Mouse (Mus musculus) fat pad, adult 2 months (tissue): ENCODE results near the gene Slc4a3.
A peak's percentile ranks its signal among the peaks of the same experiment; 100 is the strongest.

Experiments used
- DNase-seq: peaks from one replicate; pipeline ENCODE4 v3.0.0-alpha.2; 2011; ENCODE audit warnings: low read depth, low spot score; ENCODE audit errors: extremely low read depth

The Slc4a3 gene

GRCm38 (mm10) chr1:75521321-75522031 is 24.6 kb upstream of the Slc4a3 start, which contains the start of gene Stk11ip:
TSS of gene Stk11ip (plus strand) at chr1:75521529.
- peak; percentile 30 for DNase-seq

DNA sequence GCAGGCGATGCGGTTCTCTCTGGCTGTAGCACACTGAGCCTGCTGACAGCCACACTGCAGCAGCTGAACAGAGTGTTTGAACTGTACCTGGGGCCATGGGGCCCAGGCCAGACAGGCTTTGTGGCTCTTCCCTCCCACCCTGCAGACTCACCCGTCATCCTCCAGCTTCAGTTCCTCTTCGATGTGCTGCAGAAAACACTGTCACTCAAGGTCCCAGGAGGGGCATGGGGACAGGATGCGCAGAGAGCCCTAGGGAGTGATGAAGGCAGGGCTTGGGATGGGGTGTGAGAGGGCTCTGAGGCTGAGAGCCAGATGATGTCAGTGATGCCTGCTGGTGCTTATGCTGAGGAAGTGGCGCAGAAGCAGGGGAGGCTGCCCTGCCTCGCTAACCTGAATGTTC is 21.4 kb upstream of the Slc4a3 start:
- DNase-seq = no peak

GRCm38 (mm10) chr1:75530546-75530945 is 15.5 kb upstream of the Slc4a3 start:
- no peak for DNase-seq

DNA sequence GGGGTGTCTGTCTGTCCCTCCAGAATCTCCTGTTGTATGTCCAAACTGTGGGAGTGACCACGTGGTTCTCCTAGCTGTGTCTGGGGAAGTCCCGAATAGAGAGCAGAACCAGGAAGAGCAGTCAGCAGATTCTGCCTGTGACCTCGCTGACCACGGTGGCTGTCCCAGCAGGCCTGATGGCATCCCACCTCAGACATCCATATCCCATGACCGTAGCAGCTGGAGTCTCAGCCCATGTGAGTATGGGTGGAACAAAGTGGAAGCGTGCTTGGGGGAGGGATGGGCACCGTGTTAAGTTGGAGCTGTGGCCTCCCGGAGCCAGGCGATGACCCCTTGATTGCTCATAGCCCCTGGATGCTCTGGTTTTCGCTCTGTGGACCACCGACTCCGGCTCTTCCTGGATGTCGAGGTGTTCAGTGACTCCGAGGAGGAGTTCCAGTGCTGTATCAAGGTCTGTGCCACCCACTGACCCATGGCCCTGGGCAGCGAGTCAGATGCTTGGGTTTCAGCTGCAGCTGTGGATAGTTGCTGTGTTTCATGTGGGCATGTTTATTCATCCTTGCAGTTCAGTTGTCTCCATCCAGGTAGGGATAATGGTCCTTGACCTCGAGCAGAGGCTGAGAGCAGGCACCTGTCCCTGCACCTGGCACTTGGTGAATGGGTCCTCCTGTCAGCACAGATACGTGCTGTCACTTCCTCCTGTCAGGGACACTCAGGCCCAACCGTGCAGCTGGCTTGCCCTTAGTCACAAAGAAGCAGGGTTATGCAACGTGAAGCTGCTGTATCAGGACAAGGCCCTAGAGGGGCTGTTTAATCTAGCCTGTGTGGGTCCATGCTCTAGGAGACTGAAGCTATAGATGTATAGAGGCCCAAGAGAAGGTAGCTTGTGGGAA is 13.5 kb upstream of the Slc4a3 start:
- no peak for DNase-seq

DNA sequence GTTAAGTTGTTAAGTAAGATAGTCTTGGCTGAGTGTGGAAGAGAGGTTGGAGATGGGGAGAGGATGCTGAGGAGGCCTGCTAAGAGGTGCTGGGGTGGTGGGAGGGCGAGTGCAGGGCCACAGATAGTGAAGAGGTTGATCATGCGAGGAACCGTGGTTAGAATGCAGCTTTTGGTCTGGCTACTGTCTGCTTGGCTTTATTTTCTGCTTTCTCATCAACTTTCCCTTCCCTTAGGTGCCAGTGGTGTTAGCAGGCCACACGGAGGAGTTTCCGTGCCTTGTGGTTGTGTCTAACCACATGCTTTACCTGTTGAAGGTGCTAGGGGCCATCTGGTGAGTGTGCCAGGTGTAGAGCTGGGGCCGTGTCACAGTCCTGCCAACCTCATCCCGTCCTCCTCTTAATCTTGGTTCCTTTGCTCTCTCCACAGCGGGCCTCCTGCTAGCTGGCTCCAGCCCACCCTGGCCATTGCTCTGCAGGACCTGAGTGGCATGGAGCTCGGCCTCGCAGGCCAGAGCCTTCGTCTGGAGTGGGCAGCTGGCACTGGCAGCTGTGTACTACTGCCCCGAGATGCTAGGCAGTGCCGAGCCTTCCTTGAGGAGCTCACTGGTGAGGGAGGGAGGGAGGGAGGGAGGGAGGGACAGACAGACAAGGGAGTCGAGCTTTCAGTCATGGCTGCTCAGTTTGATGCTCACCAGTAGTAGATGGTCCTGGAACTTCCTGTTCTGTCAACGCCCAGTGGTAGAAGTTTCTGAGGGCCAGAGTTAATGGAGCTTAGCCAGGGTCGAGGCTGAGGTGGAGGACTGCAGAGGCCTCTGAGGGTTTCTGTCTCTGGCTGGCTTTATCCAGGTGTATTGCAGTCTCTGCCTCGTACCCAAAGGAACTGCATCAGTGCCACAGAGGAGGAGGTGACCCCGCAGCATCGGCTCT is 12.5 kb upstream of the Slc4a3 start:
- no peak for DNase-seq

- DNase-seq = no peak
Observed at GRCm38 (mm10) chr1:75537587-75537986, 8.5 kb upstream of the Slc4a3 start.

GRCm38 (mm10) chr1:75538597-75539190 is 7.4 kb upstream of the Slc4a3 start:
- DNase-seq = no peak

- DNase-seq = no peak
Observed at GRCm38 (mm10) chr1:75541496-75541895, 4.6 kb upstream of the Slc4a3 start.

DNA sequence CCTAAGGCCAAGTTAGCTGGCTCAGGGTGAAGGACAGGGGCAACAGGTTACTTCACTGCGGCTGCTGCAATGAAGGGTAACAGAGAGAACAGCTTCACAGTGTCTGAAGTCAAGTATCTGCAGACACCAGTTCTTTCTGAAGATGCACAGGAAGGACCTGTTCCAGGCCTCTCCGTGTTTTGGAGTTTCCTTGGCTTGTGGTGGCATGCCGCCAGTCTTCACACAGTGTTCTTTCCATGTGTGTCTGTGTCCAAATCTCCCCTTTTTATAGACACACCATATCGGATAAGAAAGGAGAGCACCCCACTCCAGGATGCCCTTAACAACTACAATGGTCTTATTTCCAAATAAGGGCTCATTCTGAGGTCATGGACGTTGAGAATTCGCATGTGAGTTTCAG is 1.7 kb upstream of the Slc4a3 start:
- no peak for DNase-seq

DNA sequence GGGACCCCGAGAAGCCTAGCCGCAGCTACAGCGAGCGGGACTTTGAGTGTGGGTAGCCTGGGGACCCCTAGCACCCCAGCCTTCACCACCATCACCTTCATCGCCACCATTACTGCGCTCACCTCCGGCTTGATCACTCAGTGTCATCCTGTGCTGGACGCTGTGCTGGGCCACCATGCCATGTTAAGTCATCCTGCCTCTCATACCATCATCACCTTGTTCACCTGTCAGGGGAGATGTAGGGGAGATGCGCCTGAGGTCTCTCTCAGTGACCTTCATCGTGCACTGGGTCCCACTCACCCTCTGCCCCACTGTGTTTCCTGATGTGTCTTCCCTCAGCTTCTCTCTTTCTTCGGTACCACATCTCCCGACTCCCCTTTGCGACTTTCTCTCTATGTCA is 1.3 kb downstream of the Slc4a3 start:
- no peak for DNase-seq

GRCm38 (mm10) chr1:75548083-75548482 is 2.0 kb downstream of the Slc4a3 start:
- no peak for DNase-seq

GRCm38 (mm10) chr1:75548871-75549270 is 2.8 kb downstream of the Slc4a3 start:
- no peak for DNase-seq

DNA sequence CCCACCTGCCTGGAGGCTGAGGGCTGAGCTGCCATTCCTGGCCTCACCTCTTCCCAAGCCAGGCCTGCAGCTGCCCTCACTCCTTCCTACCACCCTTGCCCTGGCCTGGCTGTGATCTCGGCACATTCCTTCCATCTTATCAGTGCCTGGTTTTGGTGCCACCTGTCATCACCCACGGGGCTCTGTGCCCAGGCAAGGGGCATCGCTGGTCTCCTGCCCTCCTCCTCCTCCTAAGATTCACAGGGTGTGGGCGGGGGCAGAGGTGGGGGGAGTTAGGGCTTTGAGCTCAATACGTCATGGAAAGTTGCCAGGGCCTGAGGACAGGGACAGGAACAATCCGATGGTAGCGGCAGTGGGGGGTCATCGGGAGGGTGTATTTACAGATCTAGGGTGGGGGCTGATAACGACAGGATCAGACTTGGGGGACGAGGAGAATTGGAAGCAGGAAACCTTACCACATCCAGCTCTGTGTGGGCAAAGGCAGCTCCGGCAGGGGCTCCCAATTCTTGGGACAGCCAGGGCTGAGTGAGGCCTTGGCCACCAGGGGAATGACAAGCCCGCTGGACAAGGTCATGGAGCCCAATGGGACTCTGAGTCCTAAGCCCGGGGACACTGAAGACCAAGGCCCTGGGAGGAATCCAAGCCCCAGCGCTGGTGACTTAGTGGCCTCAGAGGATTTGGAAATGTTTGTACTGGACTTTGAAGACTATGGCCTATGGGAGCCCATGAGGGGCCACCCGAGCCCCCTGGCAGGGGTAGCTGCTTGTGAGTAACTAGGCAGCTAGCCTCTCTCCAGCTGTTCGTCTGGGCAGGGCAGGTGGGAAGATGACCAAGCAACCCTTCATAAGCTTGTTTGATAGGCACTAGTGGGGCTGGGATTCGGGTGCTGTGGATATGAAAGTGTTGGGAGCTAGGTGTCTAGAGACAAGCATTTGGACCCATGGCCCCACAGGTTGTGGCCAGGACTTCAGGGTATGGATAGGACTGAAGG is 3.5 kb downstream of the Slc4a3 start:
- DNase-seq = no peak

DNA sequence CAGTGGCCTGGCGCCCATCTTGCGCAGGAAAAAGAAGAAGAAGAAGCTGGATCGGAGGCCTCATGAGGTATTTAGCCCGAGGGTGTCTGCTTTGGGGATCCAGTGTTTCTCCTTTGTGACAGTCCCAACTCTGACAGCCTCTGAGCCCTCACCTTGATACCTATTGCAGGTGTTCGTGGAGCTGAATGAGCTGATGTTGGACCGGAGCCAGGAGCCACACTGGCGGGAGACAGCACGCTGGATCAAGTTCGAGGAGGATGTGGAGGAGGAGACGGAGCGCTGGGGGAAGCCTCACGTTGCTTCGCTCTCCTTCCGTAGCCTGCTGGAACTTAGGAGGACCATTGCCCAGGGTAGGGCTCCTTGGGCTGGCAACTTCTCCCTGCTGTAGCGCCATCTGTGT is 4.5 kb downstream of the Slc4a3 start:
- no peak for DNase-seq

DNA sequence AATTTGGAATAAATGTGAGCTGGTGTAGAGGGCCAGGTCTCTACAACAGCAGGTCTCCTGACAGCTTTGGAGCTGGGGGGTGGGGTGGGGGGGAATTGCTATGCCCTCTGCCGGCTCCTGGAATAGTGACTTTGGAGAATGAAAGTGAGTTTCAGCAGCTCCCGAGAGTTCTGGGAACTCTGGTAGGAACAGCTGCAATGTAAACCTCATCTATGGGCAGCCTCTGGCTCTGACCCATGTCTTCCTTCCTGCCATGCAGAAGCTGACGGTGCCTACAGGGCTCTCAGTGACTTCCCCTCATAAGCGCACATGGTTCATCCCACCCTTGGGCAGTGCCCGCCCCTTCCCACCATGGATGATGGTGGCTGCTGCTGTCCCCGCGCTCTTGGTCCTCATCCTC is 9.6 kb downstream of the Slc4a3 start:
- DNase-seq = no peak

GRCm38 (mm10) chr1:75556143-75556781 is 10.2 kb downstream of the Slc4a3 start:
- DNase-seq = no peak

DNA sequence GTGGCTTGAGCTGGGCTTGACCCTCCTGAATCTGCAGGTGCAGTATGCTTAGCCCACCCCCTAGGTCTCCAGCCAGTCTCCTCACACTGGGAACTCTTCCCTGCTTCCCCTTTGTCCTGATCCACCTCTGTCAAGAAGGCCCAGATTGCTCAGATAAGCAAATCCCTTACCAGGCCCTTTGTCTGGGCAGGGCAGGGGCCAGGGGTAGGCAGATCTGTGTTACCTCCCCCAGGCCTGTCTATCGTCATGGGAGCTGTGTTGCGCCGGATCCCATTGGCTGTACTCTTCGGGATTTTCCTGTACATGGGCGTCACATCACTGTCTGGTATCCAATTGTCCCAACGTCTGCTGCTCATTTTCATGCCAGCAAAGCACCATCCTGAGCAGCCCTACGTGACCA is 11.0 kb downstream of the Slc4a3 start:
- DNase-seq = no peak

- no peak for DNase-seq
Observed at GRCm38 (mm10) chr1:75558388-75559178, 12.5 kb downstream of the Slc4a3 start.
